Mouse (Mus musculus): ENCODE measurements around the gene Hapln2. TPM values are rescaled to one million over a fixed set of nuclear protein-coding genes. Genes with fewer than 3 reads are reported as not detected.

Hapln2 gene
- 0.13 TPM for polyA plus RNA-seq (2017; shearing (Covaris generic))

DNA sequence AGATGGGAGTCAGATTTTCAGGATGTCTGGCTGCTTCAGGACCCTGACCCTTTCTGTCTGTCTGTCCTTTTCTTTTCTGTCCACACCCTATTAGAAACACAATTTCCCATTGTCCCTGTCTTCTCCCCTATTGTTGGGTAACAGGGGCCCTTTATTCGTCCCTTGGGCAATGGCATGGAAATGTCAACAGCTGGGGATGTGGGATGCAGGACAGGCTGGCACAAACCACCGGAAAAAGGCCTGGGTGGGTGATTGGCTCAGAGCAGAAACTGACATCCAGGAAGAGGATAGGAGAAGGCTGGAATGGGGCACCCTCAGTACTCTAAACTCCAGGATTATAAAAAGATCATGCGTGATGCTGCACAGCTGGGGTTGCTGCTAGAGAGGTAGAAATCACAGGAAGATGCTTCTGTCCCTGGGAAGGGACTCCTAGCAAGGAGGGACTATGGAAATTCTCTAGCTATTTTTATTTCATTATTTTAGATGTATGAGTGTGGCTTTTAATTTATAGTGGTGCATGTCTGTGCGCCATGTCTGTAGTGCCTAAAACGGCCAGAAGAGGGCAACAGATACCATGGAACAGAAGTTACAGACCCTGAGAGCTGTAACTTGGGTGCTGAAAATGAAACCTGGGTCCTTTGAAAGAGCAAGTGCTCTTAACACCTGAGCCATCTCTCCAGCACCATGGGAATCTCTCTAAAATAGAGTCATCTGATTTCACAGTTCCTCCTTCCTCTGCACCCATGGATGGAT is at the start of gene Hapln2:
Hapln2 (minus strand) TSS at position 150 of the 753 bp plus-strand sequence.

DNA sequence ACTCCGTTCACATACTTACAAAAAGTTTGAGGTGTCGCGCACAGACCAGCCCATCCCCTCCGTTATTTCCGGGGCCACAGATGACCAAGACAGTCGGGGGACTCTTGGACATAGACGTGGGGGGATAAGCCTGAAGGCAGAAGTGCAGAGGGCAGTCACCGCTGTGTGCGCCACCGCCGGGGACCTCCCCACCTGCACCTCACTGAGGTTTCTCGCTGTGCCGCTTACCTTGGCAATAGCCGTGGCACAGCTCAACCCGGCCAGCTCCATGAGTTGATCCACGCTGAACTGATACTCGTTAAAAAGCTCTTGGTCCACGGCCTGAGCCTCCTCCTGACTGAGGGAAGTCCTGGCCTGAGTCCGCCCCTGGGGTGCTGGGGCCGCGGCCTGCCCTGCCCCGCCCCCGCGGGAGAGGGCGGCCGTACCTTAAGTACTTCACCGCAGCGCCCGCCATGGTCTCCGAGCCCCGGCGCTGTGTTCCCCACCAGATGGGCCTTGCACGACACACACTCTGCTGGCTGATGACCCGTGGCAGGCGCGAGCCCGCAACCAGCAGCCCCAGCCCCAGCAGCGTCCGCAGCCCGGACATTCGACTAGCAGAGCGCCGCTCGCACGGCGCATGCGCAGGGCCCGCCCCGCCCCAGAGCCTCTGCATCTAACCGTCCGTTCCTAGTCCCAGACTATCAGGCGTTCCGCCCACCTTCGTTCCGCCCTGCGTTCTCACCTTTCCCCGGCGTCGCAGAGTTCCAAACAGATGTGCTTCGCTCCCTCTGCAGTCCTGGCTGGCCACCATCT is 30.7 kb upstream of the Hapln2 start, which contains the start of gene Naxe:
Naxe (minus strand) TSS at position 594 of the 795 bp plus-strand sequence.

DNA sequence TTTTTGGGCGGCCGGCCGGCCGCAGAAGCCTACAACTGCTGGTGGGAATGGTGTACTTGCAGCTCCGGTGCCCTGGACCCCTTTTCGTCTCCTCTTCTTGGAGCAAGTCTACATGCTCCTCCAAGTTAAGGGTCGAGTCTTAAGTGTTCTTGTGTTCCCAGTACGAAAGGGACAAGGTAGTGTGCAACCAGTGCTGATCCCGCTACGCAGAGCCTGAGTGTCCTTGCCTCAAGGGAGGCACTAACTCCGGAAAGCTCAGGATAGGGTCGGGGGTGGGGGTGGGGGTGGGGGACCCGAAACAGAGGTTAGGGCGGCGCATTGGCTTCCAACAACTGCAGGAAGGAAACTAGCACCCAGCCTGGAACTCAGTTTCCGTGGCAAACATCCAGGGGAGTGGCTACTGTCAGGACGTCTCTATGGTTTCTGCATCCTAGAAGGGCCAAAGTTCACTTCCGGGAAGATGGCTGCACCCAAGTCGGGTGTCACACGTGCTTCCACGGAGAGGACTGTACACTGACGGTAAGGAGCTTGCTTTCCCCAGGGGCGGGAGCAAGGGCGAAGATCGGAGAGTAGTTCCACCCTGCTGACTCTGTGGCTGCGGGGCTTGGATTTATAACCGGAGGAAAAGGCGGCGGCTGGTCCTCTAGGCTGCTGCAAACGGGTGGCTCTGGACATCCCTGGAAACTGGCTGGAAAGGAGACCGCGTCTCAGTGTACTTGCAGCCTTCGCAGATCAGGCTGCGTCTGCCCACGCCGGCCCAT is 15.5 kb upstream of the Hapln2 start, which contains the start of gene Gpatch4:
Gpatch4 (plus strand) TSS at position 448 of the 761 bp plus-strand sequence.

DNA sequence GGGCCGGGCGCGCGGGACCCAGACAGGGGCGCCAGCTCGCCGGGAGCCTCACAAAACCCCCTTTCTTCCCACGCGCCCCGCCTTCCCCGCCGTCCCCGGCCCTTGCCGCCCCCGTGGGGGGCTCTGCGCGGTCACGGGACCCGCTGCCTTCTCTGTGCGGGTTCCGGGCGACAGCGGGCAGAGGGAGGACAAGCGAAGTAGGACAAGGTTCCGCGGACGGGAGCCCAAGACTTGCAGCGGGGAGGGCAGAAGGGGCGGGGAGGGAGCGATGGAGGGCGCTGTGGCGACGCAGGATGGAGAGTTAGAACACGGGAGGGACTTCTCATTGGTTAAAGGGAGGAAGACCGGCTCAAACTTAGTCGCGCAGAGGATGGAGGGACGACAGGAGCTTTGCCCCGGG is 27.2 kb downstream of the Hapln2 start, which contains the start of gene Bcan:
Bcan (minus strand) TSS at position 50 of the 400 bp plus-strand sequence.

Other genes starting within 250 kb of the Hapln2 start
- gene Ntrk1, start 232.4 kb downstream of the Hapln2 start, polyA plus RNA-seq (2017; shearing (Covaris generic)), result 0.51 TPM
- gene Insrr, start 230.6 kb downstream of the Hapln2 start, polyA plus RNA-seq (2017; shearing (Covaris generic)), result 0.25 TPM
- gene Pear1, start 203.3 kb downstream of the Hapln2 start, polyA plus RNA-seq (2017; shearing (Covaris generic)), result 74.7 TPM
- gene Sh2d2a, start 180.8 kb downstream of the Hapln2 start, polyA plus RNA-seq (2017; shearing (Covaris generic)), result 256 TPM
- gene Prcc, start 142.0 kb downstream of the Hapln2 start, polyA plus RNA-seq (2017; shearing (Covaris generic)), result 20.5 TPM
- gene Hdgf, start 121.3 kb downstream of the Hapln2 start, polyA plus RNA-seq (2017; shearing (Covaris generic)), result 165 TPM
- 127 TPM for gene Mrpl24, start 108.1 kb downstream of the Hapln2 start, polyA plus RNA-seq (2017; shearing (Covaris generic))
- 32.6 TPM for gene Isg20l2, start 97.3 kb downstream of the Hapln2 start, polyA plus RNA-seq (2017; shearing (Covaris generic))
- 29.8 TPM for gene Rrnad1, start 96.9 kb downstream of the Hapln2 start, polyA plus RNA-seq (2017; shearing (Covaris generic))
- gene Crabp2, start 78.9 kb downstream of the Hapln2 start, polyA plus RNA-seq (2017; shearing (Covaris generic)), result not detected
- gene Nes, start 56.5 kb downstream of the Hapln2 start, polyA plus RNA-seq (2017; shearing (Covaris generic)), result 0.16 TPM
- not detected for gene Bcan, start 27.4 kb downstream of the Hapln2 start, polyA plus RNA-seq (2017; shearing (Covaris generic))
- 30.2 TPM for gene Gpatch4, start 15.5 kb upstream of the Hapln2 start, polyA plus RNA-seq (2017; shearing (Covaris generic))
- 92.3 TPM for gene Naxe, start 30.9 kb upstream of the Hapln2 start, polyA plus RNA-seq (2017; shearing (Covaris generic))
- gene Ttc24, start 50.7 kb upstream of the Hapln2 start, polyA plus RNA-seq (2017; shearing (Covaris generic)), result not detected
- gene Iqgap3, start 54.4 kb upstream of the Hapln2 start, polyA plus RNA-seq (2017; shearing (Covaris generic)), result 0.38 TPM
- 112 TPM for gene Mef2d, start 114.8 kb upstream of the Hapln2 start, polyA plus RNA-seq (2017; shearing (Covaris generic))
- gene Rhbg, start 227.1 kb upstream of the Hapln2 start, polyA plus RNA-seq (2017; shearing (Covaris generic)), result not detected

Measured in CD4-positive, CD25-positive, alpha-beta regulatory T cell (primary cell).